10 mouse cellular contexts compared by ENCODE assay signal in genomic region chr5:121872158-121872557, GRCm38 (mm10). TPM values are rescaled to one million over a fixed set of nuclear protein-coding genes. Genes with fewer than 3 reads are reported as not detected.
DNase-seq lines count a peak whose midpoint lies in the region; ATAC-seq and TF ChIP-seq lines count a peak whose summit lies in the region.
"Had no signal": no experiment of that assay in that cellular context is flagged by ENCODE, and none has a peak within 500 bp of the region (broad histone marks: within the 10 kb centered on the region; RNA-seq: fewer than 3 reads in every experiment).

No protein-coding gene starts in this region.

- 11% methylated on average over 4 of the region's 4 CpGs for WGBS in heart, embryonic 11.5 days (ENCODE audit: insufficient replicate concordance)
- 5% methylated on average over 4 of the region's 4 CpGs for WGBS in forebrain, postnatal 0 days
- 9% methylated on average over 4 of the region's 4 CpGs for WGBS in hindbrain, embryonic 15.5 days
- WGBS in limb, embryonic 10.5 days, result 11% methylated on average over 4 of the region's 4 CpGs
- 14% methylated on average over 4 of the region's 4 CpGs for WGBS in midbrain, postnatal 0 days

- ATAC-seq in heart, embryonic 11.5 days (replicated peaks; ENCODE audit: insufficient number of reproducible peaks, low FRiP score, low TSS enrichment), result no peak
- ATAC-seq in forebrain, postnatal 0 days, result peak; percentile 86
- peak; percentile 70 for ATAC-seq in hindbrain, embryonic 15.5 days (ENCODE audit: low FRiP score, low read depth)
- ATAC-seq in midbrain, postnatal 0 days (ENCODE audit: low FRiP score), result peak; percentile 41; the same call in 1 of the 2 replicates
- ATAC-seq: Patski had no signal

- H3K36me3 ChIP-seq in heart, embryonic 11.5 days (ENCODE audit: control insufficient read depth, insufficient read depth, low read length), result no peaks in the 10 kb centered on the region
- H3K36me3 ChIP-seq in forebrain, postnatal 0 days (ENCODE audit: insufficient read depth), result peaks cover 24% of the 10 kb centered on the region
- peaks cover 7% of the 10 kb centered on the region; the same call in 1 of the 2 replicates for H3K36me3 ChIP-seq in hindbrain, embryonic 15.5 days
- H3K36me3 ChIP-seq in limb, embryonic 10.5 days, result no peaks in the 10 kb centered on the region
- peaks cover 33% of the 10 kb centered on the region for H3K36me3 ChIP-seq in midbrain, postnatal 0 days (ENCODE audit: insufficient read depth, low read length)

- no peaks in the 10 kb centered on the region for H3K4me1 ChIP-seq in heart, embryonic 11.5 days (ENCODE audit: control insufficient read depth, insufficient read depth, low read length)
- no peaks in the 10 kb centered on the region for H3K4me1 ChIP-seq in forebrain, postnatal 0 days (ENCODE audit: insufficient read depth)
- H3K4me1 ChIP-seq in hindbrain, embryonic 15.5 days (replicated peaks), result no peaks in the 10 kb centered on the region
- peaks cover 25% of the 10 kb centered on the region for H3K4me1 ChIP-seq in limb, embryonic 10.5 days
- no peaks in the 10 kb centered on the region for H3K4me1 ChIP-seq in midbrain, postnatal 0 days (ENCODE audit: insufficient read depth, low read length)

- no peak overlapping the region for H3K4me2 ChIP-seq in heart, embryonic 11.5 days
- no peak overlapping the region for H3K4me2 ChIP-seq in forebrain, postnatal 0 days (ENCODE audit: low read depth)
- H3K4me2 ChIP-seq in hindbrain, embryonic 15.5 days, result no peak overlapping the region
- H3K4me2 ChIP-seq in midbrain, postnatal 0 days (ENCODE audit: low read depth, low read length, poor library complexity, severe bottlenecking), result no peak overlapping the region

- peaks cover 7% of the 10 kb centered on the region; the same call in 1 of the 2 replicates for H3K27me3 ChIP-seq in heart, embryonic 11.5 days (ENCODE audit: control insufficient read depth, insufficient read depth, low read length)
- H3K27me3 ChIP-seq in forebrain, postnatal 0 days (ENCODE audit: insufficient read depth, low read length), result no peaks in the 10 kb centered on the region
- H3K27me3 ChIP-seq in hindbrain, embryonic 15.5 days, result no peaks in the 10 kb centered on the region
- peaks cover 16% of the 10 kb centered on the region for H3K27me3 ChIP-seq in limb, embryonic 10.5 days (ENCODE audit: low read depth, poor library complexity, severe bottlenecking)
- H3K27me3 ChIP-seq in midbrain, postnatal 0 days (ENCODE audit: insufficient read depth, low read length), result no peaks in the 10 kb centered on the region
- H3K27me3 ChIP-seq: Patski had no signal

- peak; percentile 95 for DNase-seq in heart, adult 11 months
- DNase-seq in cerebellum, adult 18-20 months, result peak; percentile 75 to 84
- DNase-seq in forebrain, postnatal 0 days, result peak; percentile 91
- DNase-seq in limb, embryonic 10.5 days (ENCODE audit: low spot score), result peak; percentile 95
- DNase-seq in midbrain, postnatal 0 days (ENCODE audit: low spot score), result peak; percentile 89
- peak; percentile 29 to 52 for DNase-seq in spleen, postnatal 14 days (ENCODE audit: low spot score in 2 of 2)

- no peaks in the 10 kb centered on the region for H3K9me3 ChIP-seq in heart, embryonic 11.5 days (replicated peaks; ENCODE audit: control insufficient read depth, low read length)
- H3K9me3 ChIP-seq in forebrain, postnatal 0 days (ENCODE audit: low read length), result no peaks in the 10 kb centered on the region
- no peaks in the 10 kb centered on the region for H3K9me3 ChIP-seq in hindbrain, embryonic 15.5 days
- H3K9me3 ChIP-seq in limb, embryonic 10.5 days (replicated peaks), result no peaks in the 10 kb centered on the region
- no peaks in the 10 kb centered on the region for H3K9me3 ChIP-seq in midbrain, postnatal 0 days (ENCODE audit: low read length)

- no peak overlapping the region for H3K4me3 ChIP-seq in heart, embryonic 11.5 days (ENCODE audit: low read depth, low read length)
- H3K4me3 ChIP-seq in forebrain, postnatal 0 days (ENCODE audit: low read depth, low read length), result no peak overlapping the region
- H3K4me3 ChIP-seq in hindbrain, embryonic 15.5 days, result no peak overlapping the region
- H3K4me3 ChIP-seq in limb, embryonic 10.5 days, result no peak overlapping the region
- H3K4me3 ChIP-seq in midbrain, postnatal 0 days (ENCODE audit: low read depth, low read length), result no peak overlapping the region

- peak; percentile 99 for TF ChIP-seq CTCF in forebrain, postnatal 0 days (IDR thresholded peaks at IDR 0.05; ENCODE audit: low read depth)
- TF ChIP-seq CTCF in midbrain, postnatal 0 days (IDR thresholded peaks at IDR 0.05), result peak; percentile 98

- no peak overlapping the region for H3K27ac ChIP-seq in heart, embryonic 11.5 days (ENCODE audit: low read depth, low read length)
- H3K27ac ChIP-seq in forebrain, postnatal 0 days (ENCODE audit: low read depth, low read length), result no peak overlapping the region
- no peak overlapping the region for H3K27ac ChIP-seq in hindbrain, embryonic 15.5 days (replicated peaks)
- no peak overlapping the region for H3K27ac ChIP-seq in limb, embryonic 10.5 days
- H3K27ac ChIP-seq in midbrain, postnatal 0 days (ENCODE audit: low read depth, low read length), result no peak overlapping the region
- H3K27ac ChIP-seq: macrophage had no signal

- H3K9ac ChIP-seq in heart, embryonic 11.5 days (ENCODE audit: low read depth, low read length), result no peak overlapping the region
- H3K9ac ChIP-seq in forebrain, postnatal 0 days, result no peak overlapping the region
- no peak overlapping the region for H3K9ac ChIP-seq in hindbrain, embryonic 15.5 days
- H3K9ac ChIP-seq in midbrain, postnatal 0 days (replicated peaks; ENCODE audit: low read length, poor library complexity, severe bottlenecking), result no peak overlapping the region

RNA-seq across cellular contexts. Expression of gene Pheta1, which starts 23.4 kb away (rescaled TPM):
- 10.6 and 11.8 TPM in 2 replicates for polyA plus RNA-seq in heart, embryonic 11.5 days (2014; fragmentation: Nextera tagmentation; extraction: Ambion mirVana)
- 49.7 and 51.5 TPM in 2 replicates for total RNA-seq in forebrain, postnatal 0 days (2014; rRNA removed)
- 36.3 and 38.7 TPM in 2 replicates for polyA plus RNA-seq in forebrain, postnatal 0 days (2015; fragmentation: Nextera tagmentation; extraction: Ambion mirVana)
- 40.3 and 42.0 TPM in 2 replicates for polyA plus RNA-seq in hindbrain, embryonic 15.5 days (2015; fragmentation: Nextera tagmentation; extraction: Ambion mirVana)
- 60.2 and 67.0 TPM in 2 replicates for polyA plus RNA-seq in limb, embryonic 10.5 days (2016; fragmentation: Nextera tagmentation; extraction: Ambion mirVana)
- total RNA-seq in midbrain, postnatal 0 days (2014; rRNA removed), result 46.1 and 49.7 TPM in 2 replicates
- polyA plus RNA-seq in midbrain, postnatal 0 days (2015; fragmentation: Nextera tagmentation; extraction: Ambion mirVana), result 29.8 and 33.1 TPM in 2 replicates

RNA-seq across cellular contexts. Expression of gene Sh2b3, which starts 34.7 kb away (rescaled TPM):
- polyA plus RNA-seq in heart, embryonic 11.5 days (2014; fragmentation: Nextera tagmentation; extraction: Ambion mirVana), result 16.8 and 17.2 TPM in 2 replicates
- 11.7 and 14.1 TPM in 2 replicates for total RNA-seq in forebrain, postnatal 0 days (2014; rRNA removed)
- polyA plus RNA-seq in forebrain, postnatal 0 days (2015; fragmentation: Nextera tagmentation; extraction: Ambion mirVana), result 4.6 and 6.2 TPM in 2 replicates
- polyA plus RNA-seq in hindbrain, embryonic 15.5 days (2015; fragmentation: Nextera tagmentation; extraction: Ambion mirVana), result 8.0 TPM in 2 replicates
- polyA plus RNA-seq in limb, embryonic 10.5 days (2016; fragmentation: Nextera tagmentation; extraction: Ambion mirVana), result 10.9 and 11.2 TPM in 2 replicates
- total RNA-seq in midbrain, postnatal 0 days (2014; rRNA removed), result 21.5 and 23.8 TPM in 2 replicates
- 5.9 and 6.4 TPM in 2 replicates for polyA plus RNA-seq in midbrain, postnatal 0 days (2015; fragmentation: Nextera tagmentation; extraction: Ambion mirVana)

Comparison
In these comparisons a context has a peak if more than half of its experiments do, and no peak if none do; other contexts are left out.
1. DNase-seq: peak in every context shown above with its lines; median percentile 95 in heart, adult 11 months; 95 in limb, embryonic 10.5 days; 91 in forebrain, postnatal 0 days; 89 in midbrain, postnatal 0 days; 80 in cerebellum, adult 18-20 months; 40 in spleen, postnatal 14 days.